Mouse (Mus musculus) urinary bladder, postnatal 4 days (tissue): ENCODE measurements around the gene Zfp74.

Experiments used
- DNase-seq, 2 experiments: peaks; one replicate each; pipeline ENCODE4 v3.0.0; 2021 to 2022; ENCODE audit warnings: low spot score in 2 of 2

Gene Zfp74

GRCm38 (mm10) chr7:29944201-29944600, 9.7 kb downstream of the Zfp74 start:
- DNase-seq = no peak

DNA sequence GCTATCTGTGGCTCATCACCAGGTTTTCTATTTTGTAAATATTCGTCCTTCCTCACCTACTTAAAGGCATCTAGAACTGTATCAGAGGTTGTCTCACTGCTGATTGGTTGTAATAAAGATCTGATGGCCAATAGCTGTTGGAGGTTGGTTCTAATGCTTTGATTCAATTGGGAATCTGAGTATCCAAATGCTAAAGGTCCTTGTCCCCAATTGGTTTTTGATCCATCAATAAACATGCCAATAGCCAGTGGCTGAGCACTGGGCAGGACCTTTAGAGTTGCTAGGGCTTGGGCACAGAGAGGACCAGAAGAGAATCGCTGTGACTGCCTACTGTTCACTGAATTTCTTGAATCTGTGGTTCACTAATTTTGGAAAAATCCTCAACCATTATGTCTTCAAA, 10.2 kb downstream of the Zfp74 start:
- DNase-seq = no peak

DNA sequence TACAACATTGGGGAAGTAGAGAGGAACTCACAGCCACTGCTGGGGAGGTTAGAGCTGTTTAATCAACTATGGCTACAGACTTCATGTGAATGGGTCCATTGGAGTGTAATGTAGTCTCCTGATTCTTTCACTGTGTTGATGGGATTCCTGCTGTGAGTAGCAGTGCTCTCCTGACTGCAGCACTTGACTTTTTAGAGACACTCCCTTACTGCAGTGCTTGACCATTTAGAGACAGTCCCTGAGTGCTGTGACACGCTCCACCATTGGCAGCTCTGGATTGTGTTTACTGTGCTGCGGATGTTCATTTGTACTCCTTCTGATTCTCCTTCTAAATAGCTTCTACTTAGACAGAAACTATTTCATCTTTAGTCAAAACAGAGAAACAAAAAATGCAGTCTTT, 11.1 kb downstream of the Zfp74 start:
- DNase-seq = no peak

GRCm38 (mm10) chr7:29941027-29941426, 12.9 kb downstream of the Zfp74 start:
- no peak for DNase-seq

DNA sequence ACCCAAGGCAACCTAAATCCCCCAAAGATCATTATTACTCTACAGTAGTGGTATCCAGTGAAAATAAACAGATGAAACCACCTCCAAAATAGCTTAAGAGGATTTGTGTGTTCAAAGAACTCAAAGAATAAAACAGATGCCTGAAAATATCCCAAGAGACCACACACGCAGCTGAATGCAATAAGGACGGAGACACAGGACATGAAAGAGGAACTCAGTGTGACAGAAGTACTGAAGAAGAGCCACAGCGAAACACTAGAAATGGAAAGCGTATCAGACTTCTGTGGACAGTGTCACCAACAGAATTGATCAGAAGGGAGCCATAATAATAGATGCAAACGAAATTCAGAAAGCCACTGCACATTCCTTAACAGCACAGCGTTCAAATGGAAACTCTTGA, 15.0 kb downstream of the Zfp74 start:
- DNase-seq = no peak

DNA sequence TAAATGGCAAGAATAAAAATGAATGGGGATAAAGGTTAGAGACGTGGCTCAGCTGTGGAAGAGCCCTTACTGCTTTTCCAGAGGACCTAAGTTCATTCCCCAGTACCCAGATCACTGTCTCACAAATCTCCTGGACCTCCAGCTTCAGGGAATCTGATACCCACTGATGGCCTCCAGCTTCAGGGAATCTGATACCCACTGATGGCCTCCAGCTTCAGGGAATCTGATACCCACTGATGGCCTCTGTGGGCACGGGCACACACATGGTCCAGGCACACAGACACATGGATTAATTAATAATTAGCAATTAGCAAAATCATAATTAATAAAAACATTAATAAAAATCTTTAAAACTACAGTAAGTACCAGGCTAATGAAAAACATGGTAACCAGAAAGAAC, 31.1 kb downstream of the Zfp74 start:
- no peak for DNase-seq

GRCm38 (mm10) chr7:29921439-29922093, 32.3 kb downstream of the Zfp74 start:
- no peak for DNase-seq

GRCm38 (mm10) chr7:29918062-29918453, 35.8 kb downstream of the Zfp74 start:
- no peak for DNase-seq

DNA sequence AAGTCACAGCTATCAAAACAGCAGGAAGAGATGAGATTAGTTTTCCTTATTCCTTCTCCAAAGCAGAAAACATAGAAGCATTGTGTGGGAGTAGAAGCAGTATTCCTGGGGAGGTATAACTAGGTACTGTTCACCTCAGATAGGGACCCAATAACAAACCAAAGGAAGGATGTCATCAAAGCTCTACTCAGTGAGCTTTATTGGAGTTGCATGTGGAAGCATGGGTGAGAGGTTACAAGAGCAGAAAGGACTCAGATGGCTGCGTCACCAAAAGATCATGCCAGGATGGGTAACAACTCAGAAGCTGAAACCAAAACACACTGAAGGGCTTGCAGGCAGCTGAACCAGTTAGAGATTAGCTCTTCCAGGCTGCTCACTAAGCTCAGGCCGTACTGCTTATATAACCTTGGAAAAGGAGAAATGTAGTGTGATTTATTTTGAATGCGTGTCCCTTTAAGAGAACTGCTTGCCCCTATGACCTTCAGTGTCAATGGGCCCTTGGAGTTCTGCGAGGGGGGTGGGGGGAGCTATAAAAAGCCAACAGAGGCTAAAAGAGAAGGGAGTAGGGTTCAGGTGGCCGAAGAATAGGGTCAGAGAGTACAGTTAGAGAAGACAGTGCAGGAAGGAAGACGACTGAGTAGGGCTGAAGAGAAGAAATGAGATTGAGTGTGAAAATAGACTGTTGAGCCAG, 36.4 kb downstream of the Zfp74 start:
- DNase-seq = no peak

DNA sequence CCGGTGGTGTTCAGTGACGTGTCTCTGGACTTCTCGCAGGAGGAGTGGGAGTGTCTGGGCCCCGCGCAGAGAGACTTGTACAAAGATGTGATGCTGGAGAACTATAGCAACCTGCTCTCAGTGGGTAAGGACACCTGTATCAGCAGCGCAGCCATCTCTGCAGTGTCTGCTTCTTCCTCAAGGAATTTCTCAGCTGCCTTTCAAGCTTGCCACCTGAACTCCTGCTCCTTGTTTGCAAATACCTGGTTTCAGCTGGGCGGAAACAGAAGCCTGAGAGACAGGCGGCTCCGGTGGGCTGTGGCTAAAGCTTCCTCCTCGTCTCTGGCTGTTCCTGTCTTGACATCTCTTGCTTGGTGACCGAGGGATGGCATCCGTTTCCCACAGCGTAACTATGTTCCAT, 41.7 kb downstream of the Zfp74 start:
- DNase-seq = no peak

GRCm38 (mm10) chr7:29910252-29910651, 43.6 kb downstream of the Zfp74 start:
- no peak for DNase-seq

DNA sequence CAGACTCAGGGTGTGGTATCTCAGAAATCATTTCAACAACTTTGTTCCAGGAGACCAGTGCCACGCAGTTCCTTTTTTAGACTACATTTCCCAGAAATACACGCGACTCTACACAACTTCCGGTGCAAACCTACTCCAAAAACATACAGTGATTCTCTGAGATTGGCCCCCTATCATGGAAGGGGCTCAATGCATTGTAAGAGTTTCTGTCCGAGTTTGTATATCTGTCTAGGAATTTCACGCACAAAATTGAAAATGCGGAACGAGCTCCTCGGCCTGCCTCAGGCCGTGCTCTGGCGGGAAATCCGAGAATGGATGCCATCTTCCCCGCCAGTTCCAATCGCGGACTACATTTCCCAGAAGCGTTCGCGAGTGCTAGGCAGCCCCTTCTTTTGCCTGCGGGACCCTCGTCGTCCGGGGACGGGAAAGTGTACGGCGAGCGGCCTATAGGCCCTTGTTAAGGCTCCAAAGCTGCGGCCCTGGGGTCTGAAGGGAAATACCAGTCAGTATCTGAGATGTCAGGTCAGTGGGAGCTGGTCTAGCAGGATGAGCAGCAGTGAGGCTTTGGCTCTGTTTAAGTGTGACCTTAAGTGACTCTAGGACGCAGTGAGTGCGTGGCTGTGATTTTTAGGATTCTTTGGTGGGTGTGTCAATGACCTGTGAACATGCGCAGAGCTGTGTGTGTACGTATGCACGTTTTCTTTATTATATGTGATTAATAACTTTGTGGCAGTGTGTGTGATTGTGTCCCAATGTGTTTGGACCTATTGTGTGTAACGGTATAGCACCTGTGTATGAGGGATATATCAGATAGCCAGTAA, 45.5 kb downstream of the Zfp74 start, which contains the start of gene Zfp383:
Gene Zfp383 (plus strand): TSS at position 94 of the 821 bp plus-strand sequence.
- peak; percentile 76 to 79 for DNase-seq

GRCm38 (mm10) chr7:29907206-29907605, 46.7 kb downstream of the Zfp74 start:
- DNase-seq = no peak

GRCm38 (mm10) chr7:29906682-29907058, 47.2 kb downstream of the Zfp74 start:
- no peak for DNase-seq

GRCm38 (mm10) chr7:29905966-29906681, 47.8 kb downstream of the Zfp74 start, which contains the start of gene Zfp27:
Gene Zfp27 (minus strand): TSS chr7:29906572.
- DNase-seq = peak in 1 of 2 experiments; percentile 42

- DNase-seq = no peak
These were observed 49.8 kb downstream of the Zfp74 start for GRCm38 (mm10) chr7:29904101-29904500.

DNA sequence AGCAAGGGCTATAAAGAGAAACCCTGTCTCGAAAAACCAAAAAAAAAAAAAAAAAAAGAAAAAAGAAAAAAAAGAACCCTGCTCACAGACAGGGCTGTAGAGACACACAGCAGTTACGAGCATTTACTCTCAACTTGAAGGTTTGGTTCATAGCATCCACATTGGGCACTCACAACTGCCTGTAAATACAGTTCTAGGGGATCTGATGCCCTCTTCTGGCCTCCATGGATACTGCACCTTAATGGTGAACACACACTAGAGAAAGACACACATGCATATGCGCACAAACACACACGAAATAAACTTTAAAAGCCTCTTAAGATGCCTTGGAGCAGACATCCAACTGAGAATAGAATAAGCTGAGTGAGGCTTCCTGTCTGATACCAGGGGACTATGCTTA, 55.5 kb downstream of the Zfp74 start:
- DNase-seq = no peak

GRCm38 (mm10) chr7:29892756-29893155, 61.1 kb downstream of the Zfp74 start:
- DNase-seq = no peak

DNA sequence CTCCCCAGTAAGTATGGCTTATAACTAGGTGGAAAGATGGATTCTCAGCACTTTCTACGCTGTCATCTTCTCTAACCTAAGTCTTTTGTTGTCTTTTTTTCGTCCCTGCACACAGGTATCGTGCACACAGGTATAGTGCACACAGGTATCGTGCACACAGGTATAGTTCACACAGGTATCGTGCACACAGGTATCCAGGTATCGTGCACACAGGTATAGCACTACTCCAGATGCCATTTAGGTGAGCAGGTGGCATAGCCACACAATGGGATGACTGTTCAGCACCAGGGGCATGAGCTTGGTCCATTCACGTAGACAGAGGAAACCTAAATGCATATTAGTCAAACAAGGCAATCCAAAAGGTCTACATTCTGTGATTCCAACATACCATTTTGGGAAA, 63.4 kb downstream of the Zfp74 start:
- no peak for DNase-seq

DNA sequence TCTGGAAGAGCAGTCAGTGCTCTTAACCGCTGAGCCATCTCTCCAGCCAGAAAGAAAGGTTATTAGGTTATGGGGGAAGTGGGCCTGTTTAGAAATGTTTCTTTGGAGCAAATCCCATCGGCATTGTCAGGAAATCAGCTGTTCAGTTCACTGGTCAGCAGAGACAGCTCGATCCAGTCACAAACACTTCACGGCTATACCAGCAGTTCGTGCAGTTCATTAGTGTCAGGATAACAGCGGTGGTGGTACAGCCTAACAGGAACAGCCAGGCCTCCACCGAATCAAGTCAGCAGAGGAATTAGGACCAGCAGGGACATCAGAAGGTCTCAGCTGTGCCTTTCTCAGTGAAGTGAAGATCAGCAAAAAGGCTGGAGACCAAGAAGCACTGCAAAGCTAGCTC, 73.0 kb downstream of the Zfp74 start:
- no peak for DNase-seq
